Mouse (Mus musculus): Measurements from ENCODE around the gene Zfp512b. TPM values are rescaled to one million over a fixed set of nuclear protein-coding genes. Genes with fewer than 3 reads are reported as not detected.

Zfp512b gene
- total RNA-seq, 2 experiments from 2014 or later, result 3.6 to 9.9 TPM

GRCm38 (mm10) chr2:181574921-181575545 is 17.6 kb downstream of the Zfp512b start:
- no peak for ATAC-seq (ENCODE audit: poor library complexity, severe bottlenecking)

- ATAC-seq (ENCODE audit: poor library complexity, severe bottlenecking), result no peak
These were observed 18.6 kb downstream of the Zfp512b start for GRCm38 (mm10) chr2:181573961-181574360.

- ATAC-seq (ENCODE audit: poor library complexity, severe bottlenecking), result no peak
These were observed 19.4 kb downstream of the Zfp512b start for GRCm38 (mm10) chr2:181572921-181573920.

GRCm38 (mm10) chr2:181571941-181572670 is 20.5 kb downstream of the Zfp512b start:
- ATAC-seq (ENCODE audit: poor library complexity, severe bottlenecking), result no peak

- no peak for ATAC-seq (ENCODE audit: poor library complexity, severe bottlenecking)
These were observed 21.5 kb downstream of the Zfp512b start for GRCm38 (mm10) chr2:181570921-181571595.

GRCm38 (mm10) chr2:181570375-181570774 is 22.2 kb downstream of the Zfp512b start:
- no peak for ATAC-seq (ENCODE audit: poor library complexity, severe bottlenecking)

- no peak for ATAC-seq (ENCODE audit: poor library complexity, severe bottlenecking)
These were observed 22.7 kb downstream of the Zfp512b start for GRCm38 (mm10) chr2:181569856-181570255.

GRCm38 (mm10) chr2:181568272-181569008 is 24.2 kb downstream of the Zfp512b start:
- peak; percentile 85 for ATAC-seq (ENCODE audit: poor library complexity, severe bottlenecking)

GRCm38 (mm10) chr2:181567338-181567737 is 25.3 kb downstream of the Zfp512b start:
- no peak for ATAC-seq (ENCODE audit: poor library complexity, severe bottlenecking)

- peak; percentile 92 for ATAC-seq (ENCODE audit: poor library complexity, severe bottlenecking)
These were observed 38.8 kb downstream of the Zfp512b start for GRCm38 (mm10) chr2:181553772-181554171.

GRCm38 (mm10) chr2:181550233-181550632 is 42.4 kb downstream of the Zfp512b start:
- no peak for ATAC-seq (ENCODE audit: poor library complexity, severe bottlenecking)

- ATAC-seq (ENCODE audit: poor library complexity, severe bottlenecking), result no peak
These were observed 43.9 kb downstream of the Zfp512b start for GRCm38 (mm10) chr2:181548682-181549081.

- peak; percentile 75 for ATAC-seq (ENCODE audit: poor library complexity, severe bottlenecking)
These were observed 44.4 kb downstream of the Zfp512b start for GRCm38 (mm10) chr2:181548227-181548626.

GRCm38 (mm10) chr2:181546142-181546541 is 46.5 kb downstream of the Zfp512b start:
- ATAC-seq (ENCODE audit: poor library complexity, severe bottlenecking), result no peak

- peak; percentile 38; the same call in 1 of the 2 replicates for ATAC-seq (ENCODE audit: poor library complexity, severe bottlenecking)
These were observed 50.7 kb downstream of the Zfp512b start for GRCm38 (mm10) chr2:181541761-181542380.

GRCm38 (mm10) chr2:181537444-181538047 is 55.1 kb downstream of the Zfp512b start:
- peak; percentile 63 for ATAC-seq (ENCODE audit: poor library complexity, severe bottlenecking)

- ATAC-seq (ENCODE audit: poor library complexity, severe bottlenecking), result peak; percentile 94
These were observed 56.2 kb downstream of the Zfp512b start for GRCm38 (mm10) chr2:181536410-181536809.

GRCm38 (mm10) chr2:181532589-181532988 is 60.0 kb downstream of the Zfp512b start:
- ATAC-seq (ENCODE audit: poor library complexity, severe bottlenecking), result no peak
